Mouse (Mus musculus): ENCODE data around the gene Afg1l. TPM values are rescaled to one million over a fixed set of nuclear protein-coding genes. Genes with fewer than 3 reads are reported as not detected.

Afg1l gene
- 7.9 to 9.3 TPM (median 8.5 TPM) in 4 replicates for total RNA-seq (2023; ENCODE audit: inconsistent age)

DNA sequence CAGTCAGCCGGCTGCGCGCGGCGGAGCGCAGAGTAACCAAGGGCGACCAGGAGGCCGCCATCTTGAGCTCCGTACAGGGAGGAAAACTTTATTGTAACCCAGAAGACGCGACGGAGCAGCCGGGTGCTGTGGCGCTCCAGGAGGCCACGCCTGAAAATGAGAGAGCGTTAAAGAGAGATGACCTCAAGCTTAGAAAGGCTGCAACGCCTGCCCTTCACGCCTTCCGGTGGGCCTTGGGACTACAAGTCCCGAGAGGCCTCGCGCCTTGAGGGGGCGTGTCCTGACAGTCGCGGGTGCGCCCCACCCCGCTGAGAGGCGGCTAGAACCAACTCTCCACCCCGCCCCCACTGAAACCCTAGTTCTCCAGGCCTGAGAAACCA is at the start of gene Afg1l:
Afg1l (minus strand) TSS at position 225 of the 380 bp plus-strand sequence.

DNA sequence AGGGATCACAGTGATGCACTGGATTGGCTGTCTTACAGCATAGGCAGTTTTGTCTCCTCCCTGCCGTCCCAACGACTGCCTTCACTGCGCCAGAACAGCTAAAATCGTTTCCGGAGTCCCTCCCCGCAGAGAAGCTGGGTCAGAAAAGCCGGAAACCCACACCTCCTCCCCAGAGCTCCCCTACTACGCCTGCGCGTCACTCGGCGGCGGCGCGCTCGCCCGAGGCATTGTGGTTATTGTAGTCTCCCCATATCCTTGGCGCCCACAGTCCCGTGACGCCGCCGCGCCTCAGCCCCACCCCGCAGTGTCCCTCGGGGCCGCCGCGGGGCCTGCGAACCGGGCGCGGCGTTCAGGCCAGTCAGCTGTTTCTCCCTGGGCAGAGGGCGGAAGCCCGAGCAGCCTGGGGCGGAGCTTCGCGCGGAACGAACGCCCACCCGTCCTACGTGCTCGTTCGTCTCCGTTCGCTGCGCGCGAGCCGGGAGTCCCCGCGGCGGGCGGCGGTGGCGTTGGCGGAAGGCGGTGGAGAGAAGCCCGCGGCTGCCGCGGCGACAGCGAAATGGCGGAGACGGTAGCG is 23.5 kb upstream of the Afg1l start, which contains the start of gene Snx3:
Snx3 (plus strand) TSS at position 256 of the 574 bp plus-strand sequence.

DNA sequence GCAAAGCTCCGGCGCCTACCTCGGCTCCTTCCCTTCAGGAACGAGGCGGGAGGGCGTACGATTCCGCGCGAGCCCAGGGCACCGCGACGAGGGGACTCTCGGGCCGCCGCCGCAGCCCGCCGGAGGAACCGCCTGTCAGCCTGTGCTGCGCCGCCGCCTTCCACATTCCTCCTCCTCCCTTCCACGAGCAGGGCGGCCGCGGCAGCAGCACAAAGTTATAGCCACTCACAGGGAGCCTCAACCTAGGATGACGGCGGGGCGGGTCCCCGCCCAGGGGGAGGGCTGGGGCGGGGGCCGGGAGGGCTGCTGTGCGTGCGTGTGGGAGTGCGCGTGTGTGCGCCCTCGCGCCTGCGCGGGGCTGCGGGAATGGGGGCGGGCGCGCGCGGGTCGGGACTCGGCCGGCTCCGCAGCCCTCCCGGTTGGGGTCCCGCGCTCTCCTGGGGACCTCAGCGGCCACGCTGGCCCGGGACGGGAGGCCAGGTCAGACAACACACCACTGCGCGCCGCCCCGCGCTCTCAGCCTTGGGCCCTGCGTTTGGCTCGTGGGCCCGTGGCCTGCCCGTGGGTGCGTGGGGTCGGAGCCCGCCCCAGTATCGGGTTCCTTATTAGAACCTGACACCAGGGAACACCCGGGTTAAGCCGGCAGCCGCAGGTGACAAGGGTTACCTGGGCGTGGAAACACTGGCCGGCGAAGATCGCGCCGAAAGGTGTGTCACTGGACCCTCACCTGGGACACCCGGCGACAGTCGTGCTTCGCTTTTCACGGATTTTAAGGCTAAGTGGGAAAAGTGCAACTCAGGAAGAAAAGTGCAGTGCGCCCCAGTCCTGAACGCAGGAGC is 201.6 kb downstream of the Afg1l start, which contains the start of gene Foxo3:
Foxo3 (minus strand) TSS at position 249 of the 839 bp plus-strand sequence.

Other genes with a start within 250 kb of the Afg1l start
- 62.0 to 63.1 TPM (median 62.7 TPM) in 4 replicates for gene Foxo3, start 201.8 kb downstream of the Afg1l start, total RNA-seq (2023; ENCODE audit: inconsistent age)
- 106 to 120 TPM (median 112 TPM) in 4 replicates for gene Snx3, start 23.5 kb upstream of the Afg1l start, total RNA-seq (2023; ENCODE audit: inconsistent age)
- not detected in 4 replicates for gene Nr2e1, start 105.1 kb upstream of the Afg1l start, total RNA-seq (2023; ENCODE audit: inconsistent age)
- 28.3 to 30.6 TPM (median 28.8 TPM) in 4 replicates for gene Ostm1, start 105.3 kb upstream of the Afg1l start, total RNA-seq (2023; ENCODE audit: inconsistent age)